Mouse (Mus musculus) layer of hippocampus, adult 8-10 months (tissue): Measurements from ENCODE around the gene Mdm1. TPM values are rescaled to one million over a fixed set of nuclear protein-coding genes. Genes with fewer than 3 reads are reported as not detected.
"Not testable (repeated sequence)": the region's sequence is repeated elsewhere in the genome, so short reads cannot be mapped to it uniquely, and the experiment has no call there.

Source experiments
- DNase-seq, 2 experiments: peaks; one replicate each; pipeline ENCODE4 v3.0.0; 2022; ENCODE audit warnings: low spot score in 2 of 2
- total RNA-seq, 4 experiments: library from RNA; stranded (reverse); gene quantifications; 2 replicates each; pipeline ENCODE4 v1.2.4; 2022

Gene Mdm1
- total RNA-seq, 4 experiments from 2014 or later = 8.2 to 13.1 (median 10.8) TPM

GRCm38 (mm10) chr10:118122441-118123162 lies 19.0 kb upstream of the Mdm1 start:
- DNase-seq = peak; percentile 26 to 36

- no peak for DNase-seq
Observed at GRCm38 (mm10) chr10:118125236-118125635, 16.4 kb upstream of the Mdm1 start.

GRCm38 (mm10) chr10:118125776-118126445 lies 15.7 kb upstream of the Mdm1 start:
- no peak for DNase-seq

GRCm38 (mm10) chr10:118129001-118129682 lies 12.5 kb upstream of the Mdm1 start:
- DNase-seq = no peak

- DNase-seq = no peak
Observed at GRCm38 (mm10) chr10:118130016-118130415, 11.6 kb upstream of the Mdm1 start.

- no peak for DNase-seq
Observed at GRCm38 (mm10) chr10:118132993-118133392, 8.6 kb upstream of the Mdm1 start.

- no peak for DNase-seq
Observed at GRCm38 (mm10) chr10:118138508-118138907, 3.1 kb upstream of the Mdm1 start.

- no peak for DNase-seq
Observed at GRCm38 (mm10) chr10:118139837-118140570, 1.6 kb upstream of the Mdm1 start.

- DNase-seq = peak; percentile 23 to 36
Observed at GRCm38 (mm10) chr10:118141884-118142801, 532 bp downstream of the Mdm1 start.

- no peak for DNase-seq
Observed at GRCm38 (mm10) chr10:118149381-118149780, 7.8 kb downstream of the Mdm1 start.

GRCm38 (mm10) chr10:118150866-118151265 lies 9.3 kb downstream of the Mdm1 start:
- no peak for DNase-seq

- no peak for DNase-seq
Observed at GRCm38 (mm10) chr10:118155932-118156331, 14.3 kb downstream of the Mdm1 start.

GRCm38 (mm10) chr10:118161131-118161530 lies 19.5 kb downstream of the Mdm1 start:
- peak; percentile 63 to 75 for DNase-seq

- DNase-seq = no peak
Observed at GRCm38 (mm10) chr10:118169212-118169611, 27.6 kb downstream of the Mdm1 start.

- DNase-seq = no peak
Observed at GRCm38 (mm10) chr10:118172416-118172815, 30.8 kb downstream of the Mdm1 start.

- DNase-seq = no peak
Observed at GRCm38 (mm10) chr10:118172876-118173275, 31.3 kb downstream of the Mdm1 start.

GRCm38 (mm10) chr10:118175542-118175941 lies 33.9 kb downstream of the Mdm1 start:
- DNase-seq = not testable (repeated sequence)

- DNase-seq = no peak
Observed at GRCm38 (mm10) chr10:118178735-118179151, 37.1 kb downstream of the Mdm1 start.

GRCm38 (mm10) chr10:118179265-118179664 lies 37.7 kb downstream of the Mdm1 start:
- no peak for DNase-seq

- not testable (repeated sequence) for DNase-seq
Observed at GRCm38 (mm10) chr10:118195150-118195549, 53.5 kb downstream of the Mdm1 start.
